Mouse (Mus musculus): ENCODE results near the gene Nosip.

DNA sequence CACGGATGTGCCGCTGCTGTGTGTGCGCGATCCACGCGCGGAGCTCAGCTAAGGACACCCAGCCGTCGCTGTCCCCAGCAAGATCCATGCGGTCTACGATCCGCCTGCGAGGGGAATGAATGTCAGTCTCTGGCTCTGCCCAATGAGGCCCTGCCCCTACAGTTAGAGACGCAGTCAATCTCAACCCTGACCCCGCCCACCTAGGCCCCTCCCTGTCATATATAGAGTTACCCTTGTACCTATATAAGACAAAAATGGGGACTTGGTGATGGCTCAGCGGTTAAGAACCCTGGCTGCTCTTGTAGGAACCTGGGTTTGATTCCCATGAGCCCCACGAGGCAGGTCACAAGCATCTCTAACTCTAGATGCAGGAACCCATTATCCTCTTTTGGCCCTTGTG is 26.4 kb downstream of the Nosip start:
- TF ChIP-seq POLR2A (IDR thresholded peaks at IDR 0.05; ENCODE audit: extremely low read depth, insufficient read depth, low read length) (no peak), CTCF (IDR thresholded peaks at IDR 0.05; ENCODE audit: low read depth, low read length) (no peak)
